23 mouse cellular contexts compared by ENCODE assay signal in genomic region chr7:130727560-130727959, GRCm38 (mm10). TPM values are rescaled to one million over a fixed set of nuclear protein-coding genes. Genes with fewer than 3 reads are reported as not detected.
A peak's percentile ranks its signal among the peaks of the same experiment; 100 is the strongest.
DNase-seq lines count a peak whose midpoint lies in the region; ATAC-seq and TF ChIP-seq lines count a peak whose summit lies in the region.
"Had no signal": no experiment of that assay in that cellular context is flagged by ENCODE, and none has a peak within 500 bp of the region (broad histone marks: within the 10 kb centered on the region; RNA-seq: fewer than 3 reads in every experiment).

No protein-coding gene starts in this region.

- H3K4me2 ChIP-seq in heart, embryonic 13.5 days: peak overlapping the region; percentile 12; the same call in 1 of the 2 replicates
- no peak overlapping the region for H3K4me2 ChIP-seq in kidney, embryonic 16.5 days (replicated peaks; ENCODE audit: low read depth, low read length)
- no peak overlapping the region for H3K4me2 ChIP-seq in stomach, embryonic 15.5 days
- no peak overlapping the region for H3K4me2 ChIP-seq in stomach, postnatal 0 days (replicated peaks; ENCODE audit: low read depth)
- H3K4me2 ChIP-seq: hindbrain, embryonic 15.5 days; liver, embryonic 15.5 days; midbrain, embryonic 12.5 days had no signal

- H3K4me3 ChIP-seq in heart, embryonic 13.5 days: no peak overlapping the region
- H3K4me3 ChIP-seq in kidney, embryonic 16.5 days (ENCODE audit: low read length): no peak overlapping the region
- no peak overlapping the region for H3K4me3 ChIP-seq in stomach, embryonic 15.5 days (replicated peaks)
- no peak overlapping the region for H3K4me3 ChIP-seq in stomach, postnatal 0 days (ENCODE audit: low read depth, low read length)
- H3K4me3 ChIP-seq in forebrain, embryonic 10.5 days: no peak overlapping the region
- H3K4me3 ChIP-seq: erythroblast, embryonic 14.5 days; gastrocnemius, adult 2 months; hindbrain, embryonic 15.5 days; liver, embryonic 15.5 days; midbrain, embryonic 12.5 days had no signal

- ATAC-seq in heart, embryonic 13.5 days (ENCODE audit: extremely low read depth, insufficient number of reproducible peaks, low FRiP score, low TSS enrichment): no peak
- ATAC-seq in kidney, embryonic 16.5 days (ENCODE audit: low FRiP score, low TSS enrichment): peak; percentile 33; the same call in 1 of the 2 replicates
- no peak for ATAC-seq in stomach, embryonic 15.5 days (ENCODE audit: insufficient read depth, low FRiP score, low read depth)
- ATAC-seq in stomach, postnatal 0 days (ENCODE audit: low FRiP score, low TSS enrichment): no peak
- ATAC-seq: forebrain, postnatal 0 days had no signal

- peaks cover 31% of the 10 kb centered on the region for H3K4me1 ChIP-seq in heart, embryonic 13.5 days
- peaks cover 31% of the 10 kb centered on the region for H3K4me1 ChIP-seq in kidney, embryonic 16.5 days (ENCODE audit: insufficient read depth, low read length)
- H3K4me1 ChIP-seq in stomach, embryonic 15.5 days: 0 out of 2 replicates have a peak, but pooled peaks cover 6% of the 10 kb centered on the region
- no peaks in the 10 kb centered on the region for H3K4me1 ChIP-seq in stomach, postnatal 0 days (replicated peaks; ENCODE audit: control insufficient read depth, insufficient read depth)
- H3K4me1 ChIP-seq in forebrain, embryonic 10.5 days: peaks cover 18% of the 10 kb centered on the region

- H3K36me3 ChIP-seq in heart, embryonic 13.5 days: peaks cover 71% of the 10 kb centered on the region
- H3K36me3 ChIP-seq in kidney, embryonic 16.5 days (ENCODE audit: insufficient read depth, low read length): peaks cover 28% of the 10 kb centered on the region
- H3K36me3 ChIP-seq in stomach, embryonic 15.5 days: peaks cover 10% of the 10 kb centered on the region
- H3K36me3 ChIP-seq in stomach, postnatal 0 days (ENCODE audit: control insufficient read depth, insufficient read depth, low read length): peaks cover 9% of the 10 kb centered on the region
- peaks cover 93% of the 10 kb centered on the region for H3K36me3 ChIP-seq in forebrain, embryonic 10.5 days (replicated peaks)
- H3K36me3 ChIP-seq: liver, embryonic 15.5 days had no signal

- peak overlapping the region; percentile 55 for H3K27ac ChIP-seq in heart, embryonic 13.5 days (replicated peaks)
- peak overlapping the region; percentile 72; the same call in 1 of the 2 replicates for H3K27ac ChIP-seq in kidney, embryonic 16.5 days (ENCODE audit: low read length)
- H3K27ac ChIP-seq in stomach, embryonic 15.5 days: peak overlapping the region; percentile 37; the same call in 1 of the 2 replicates
- no peak overlapping the region for H3K27ac ChIP-seq in stomach, postnatal 0 days (replicated peaks)
- no peak overlapping the region for H3K27ac ChIP-seq in forebrain, embryonic 10.5 days
- H3K27ac ChIP-seq: hindbrain, embryonic 15.5 days; liver, embryonic 15.5 days; macrophage; midbrain, embryonic 12.5 days had no signal

- no peak for TF ChIP-seq CTCF in stomach, postnatal 0 days (IDR thresholded peaks at IDR 0.05; ENCODE audit: low read depth)

- no peaks in the 10 kb centered on the region for H3K9me3 ChIP-seq in heart, embryonic 13.5 days
- H3K9me3 ChIP-seq in kidney, embryonic 16.5 days (ENCODE audit: low read length): no peaks in the 10 kb centered on the region
- no peaks in the 10 kb centered on the region for H3K9me3 ChIP-seq in stomach, embryonic 15.5 days
- no peaks in the 10 kb centered on the region for H3K9me3 ChIP-seq in stomach, postnatal 0 days (ENCODE audit: control insufficient read depth, low read length)
- H3K9me3 ChIP-seq in forebrain, embryonic 10.5 days: no peaks in the 10 kb centered on the region
- H3K9me3 ChIP-seq: hindbrain, embryonic 15.5 days; liver, embryonic 15.5 days; midbrain, embryonic 12.5 days had no signal

- no peaks in the 10 kb centered on the region for H3K27me3 ChIP-seq in heart, embryonic 13.5 days (replicated peaks)
- no peaks in the 10 kb centered on the region for H3K27me3 ChIP-seq in kidney, embryonic 16.5 days (ENCODE audit: insufficient read depth, low read length)
- H3K27me3 ChIP-seq in stomach, embryonic 15.5 days (replicated peaks): no peaks in the 10 kb centered on the region
- H3K27me3 ChIP-seq in stomach, postnatal 0 days (ENCODE audit: control insufficient read depth, insufficient read depth, low read length): no peaks in the 10 kb centered on the region
- no peaks in the 10 kb centered on the region for H3K27me3 ChIP-seq in forebrain, embryonic 10.5 days (ENCODE audit: poor library complexity, severe bottlenecking)
- H3K27me3 ChIP-seq: hindbrain, embryonic 15.5 days; liver, embryonic 15.5 days; midbrain, embryonic 12.5 days had no signal

- WGBS in heart, embryonic 13.5 days: 77% methylated on average over 4 of the region's 4 CpGs
- WGBS in kidney, embryonic 16.5 days: 77% methylated on average over 4 of the region's 4 CpGs
- WGBS in stomach, embryonic 15.5 days: 81% methylated on average over 4 of the region's 4 CpGs
- WGBS in stomach, postnatal 0 days: 82% methylated on average over 4 of the region's 4 CpGs
- WGBS in forebrain, embryonic 10.5 days: 93% methylated on average over 4 of the region's 4 CpGs

- no peak overlapping the region for H3K9ac ChIP-seq in heart, embryonic 13.5 days
- no peak overlapping the region for H3K9ac ChIP-seq in kidney, embryonic 16.5 days (replicated peaks; ENCODE audit: low read length)
- H3K9ac ChIP-seq in stomach, embryonic 15.5 days: no peak overlapping the region
- no peak overlapping the region for H3K9ac ChIP-seq in stomach, postnatal 0 days (ENCODE audit: low read length)
- H3K9ac ChIP-seq: forebrain, postnatal 0 days; hindbrain, embryonic 15.5 days; liver, embryonic 15.5 days; midbrain, embryonic 12.5 days had no signal

- no peak for DNase-seq in heart, adult 18-20 months
- no peak for DNase-seq in kidney, adult 11 months
- no peak for DNase-seq in stomach, postnatal 0 days (ENCODE audit: low spot score)
- no peak for DNase-seq in c-Kit-positive CD71-positive TER-119-positive erythroid progenitor cells, embryonic 14.5 days (ENCODE audit: low spot score)
- DNase-seq in forebrain, embryonic 10.5 days (ENCODE audit: extremely low spot score, low spot score): no peak
- DNase-seq: adrenal gland, adult 2 months; cerebellum, adult 11-12 months; cerebellum, postnatal 25 days; forebrain, postnatal 0 days; gastrocnemius, adult 2 months; kidney, postnatal 10 days; left cerebral cortex, postnatal 4 days; right cerebral cortex, postnatal 4 days; thymus, adult 2 months had no signal

- TF ChIP-seq EP300 in stomach, postnatal 0 days (optimal IDR thresholded peaks at IDR 0.05): no peak

RNA-seq across cellular contexts. Expression of gene Btbd16, which starts 46.3 kb away (rescaled TPM):
- polyA plus RNA-seq in heart, embryonic 13.5 days (2015; fragmentation: Nextera tagmentation; extraction: Ambion mirVana): 0.13 TPM in 1 of 2 replicates, not detected in the other
- total RNA-seq in heart, adult 18-20 months (2021): under 1 TPM in 1 of 2 experiments, not detected in 1; 0.36 TPM
- 0.17 TPM in 1 of 2 replicates, not detected in the other for polyA plus RNA-seq in kidney, embryonic 16.5 days (2015; fragmentation: Nextera tagmentation; extraction: Ambion mirVana)
- polyA plus RNA-seq in stomach, embryonic 15.5 days (2015; fragmentation: Nextera tagmentation; extraction: Ambion mirVana): 0.15 and 0.18 TPM in 2 replicates
- polyA plus RNA-seq in stomach, postnatal 0 days (2015; fragmentation: Nextera tagmentation; extraction: Ambion mirVana): 0.05 TPM in 1 of 2 replicates, not detected in the other
- polyA plus RNA-seq in forebrain, embryonic 10.5 days (2016; fragmentation: Nextera tagmentation; extraction: Ambion mirVana): not detected in 2 replicates
- total RNA-seq: adrenal gland, adult 2 months; gastrocnemius, adult 2 months had no signal
- polyA plus RNA-seq: adrenal gland, adult 2 months; erythroblast, embryonic 14.5 days; hindbrain, embryonic 15.5 days; liver, embryonic 15.5 days; macrophage; midbrain, embryonic 12.5 days; neural tube, embryonic 14.5 days had no signal

Comparison
In these comparisons a context has a peak if more than half of its experiments do, and no peak if none do; other contexts are left out.
1. H3K27ac ChIP-seq: peak in heart, embryonic 13.5 days (single experiment), kidney, embryonic 16.5 days (single experiment) and stomach, embryonic 15.5 days (single experiment); none in stomach, postnatal 0 days (single experiment) and forebrain, embryonic 10.5 days (single experiment).